19 mouse cellular contexts compared by ENCODE assay signal in the genomic region with DNA sequence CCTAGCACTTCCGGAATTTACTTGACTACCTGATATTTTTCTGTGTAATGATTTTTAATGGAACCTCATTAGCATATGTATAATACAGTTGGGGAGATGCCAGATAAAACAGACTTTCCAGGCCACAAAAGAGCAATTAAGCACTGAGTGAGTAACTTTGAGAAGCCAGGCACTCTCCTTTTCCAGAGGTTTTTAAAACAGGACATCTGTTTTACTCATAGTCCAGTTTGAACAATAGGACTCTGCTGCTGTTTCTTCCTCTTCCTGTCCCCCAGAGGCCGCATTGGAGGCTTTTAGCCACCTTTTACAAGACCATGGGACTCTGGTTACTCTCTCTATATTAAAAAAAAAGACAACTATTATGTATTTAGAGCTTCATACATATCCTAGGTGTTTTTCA.
A peak's percentile ranks its signal among the peaks of the same experiment; 100 is the strongest.
DNase-seq lines count a peak whose midpoint lies in the region; ATAC-seq and TF ChIP-seq lines count a peak whose summit lies in the region.
"Had no signal": no experiment of that assay in that cellular context is flagged by ENCODE, and none has a peak within 500 bp of the region (broad histone marks: within the 10 kb centered on the region; RNA-seq: fewer than 3 reads in every experiment).

No protein-coding gene starts in this region.

- no peak overlapping the region for H3K27ac ChIP-seq in heart, embryonic 12.5 days (ENCODE audit: poor library complexity, severe bottlenecking)
- H3K27ac ChIP-seq in limb, embryonic 14.5 days (replicated peaks; ENCODE audit: low read depth, low read length), result no peak overlapping the region
- H3K27ac ChIP-seq in limb, embryonic 10.5 days, result no peak overlapping the region
- H3K27ac ChIP-seq in heart, embryonic 16.5 days (ENCODE audit: low read length), result peak overlapping the region; percentile 24; the same call in 1 of the 2 replicates
- H3K27ac ChIP-seq: forebrain, embryonic 10.5 days; hindbrain, embryonic 15.5 days; midbrain, embryonic 10.5 days; stomach, embryonic 15.5 days had no signal

- 60% methylated on average over 2 of the region's 2 CpGs for WGBS in heart, embryonic 12.5 days
- 56% methylated on average over 2 of the region's 2 CpGs for whole genome bisulfite sequencing in limb, embryonic 14.5 days
- WGBS in limb, embryonic 10.5 days, result 79% methylated on average over 2 of the region's 2 CpGs
- WGBS in heart, embryonic 16.5 days, result 49% methylated on average over 2 of the region's 2 CpGs

- peak; percentile 65 for DNase-seq in heart, adult 8-10 months (ENCODE audit: low spot score)
- peak; percentile 7 for DNase-seq in limb, embryonic 14.5 days (ENCODE audit: low spot score)
- DNase-seq in limb, embryonic 10.5 days (ENCODE audit: low spot score), result no peak
- no peak for DNase-seq in cerebellum, adult 18-20 months
- no peak for DNase-seq in B cell, adult 2 months
- DNase-seq: adrenal gland, postnatal 36 days; cerebellum, adult 11 months; lung, postnatal 10 days; thymus, adult 2 months; thymus, postnatal 4 days had no signal

- no peaks in the 10 kb centered on the region for H3K27me3 ChIP-seq in heart, embryonic 12.5 days (replicated peaks)
- H3K27me3 ChIP-seq in limb, embryonic 14.5 days (ENCODE audit: control insufficient read depth, insufficient read depth, low read length), result no peaks in the 10 kb centered on the region
- H3K27me3 ChIP-seq in limb, embryonic 10.5 days (ENCODE audit: low read depth, poor library complexity, severe bottlenecking), result no peaks in the 10 kb centered on the region
- no peaks in the 10 kb centered on the region for H3K27me3 ChIP-seq in heart, embryonic 16.5 days (ENCODE audit: control insufficient read depth, insufficient read depth, low read length)
- H3K27me3 ChIP-seq: hindbrain, embryonic 15.5 days; stomach, embryonic 15.5 days had no signal

- H3K4me1 ChIP-seq in heart, embryonic 12.5 days (replicated peaks), result no peaks in the 10 kb centered on the region
- H3K4me1 ChIP-seq in limb, embryonic 14.5 days (ENCODE audit: control insufficient read depth, insufficient read depth, low read length), result no peaks in the 10 kb centered on the region
- no peaks in the 10 kb centered on the region for H3K4me1 ChIP-seq in limb, embryonic 10.5 days
- H3K4me1 ChIP-seq in heart, embryonic 16.5 days (ENCODE audit: control insufficient read depth, insufficient read depth, low read length), result no peaks in the 10 kb centered on the region
- H3K4me1 ChIP-seq: forebrain, embryonic 10.5 days; hindbrain, embryonic 15.5 days; midbrain, embryonic 10.5 days; stomach, embryonic 15.5 days had no signal

- no peak overlapping the region for H3K4me3 ChIP-seq in heart, embryonic 12.5 days
- H3K4me3 ChIP-seq in limb, embryonic 14.5 days (replicated peaks; ENCODE audit: low read length), result no peak overlapping the region
- H3K4me3 ChIP-seq in limb, embryonic 10.5 days, result no peak overlapping the region
- H3K4me3 ChIP-seq in heart, embryonic 16.5 days (ENCODE audit: low read length), result no peak overlapping the region
- H3K4me3 ChIP-seq: forebrain, embryonic 10.5 days; hindbrain, embryonic 15.5 days; midbrain, embryonic 10.5 days; myocyte; stomach, embryonic 15.5 days had no signal

- no peak for ATAC-seq in heart, embryonic 12.5 days (ENCODE audit: insufficient number of reproducible peaks, low FRiP score)
- ATAC-seq in limb, embryonic 14.5 days (ENCODE audit: low FRiP score, low read depth), result no peak
- no peak for ATAC-seq in heart, embryonic 16.5 days (replicated peaks; ENCODE audit: extremely low read depth, insufficient read depth, low FRiP score)
- ATAC-seq: midbrain, embryonic 16.5 days had no signal

- H3K4me2 ChIP-seq in heart, embryonic 12.5 days, result no peak overlapping the region
- no peak overlapping the region for H3K4me2 ChIP-seq in limb, embryonic 14.5 days (replicated peaks; ENCODE audit: low read depth, low read length, severe bottlenecking)
- H3K4me2 ChIP-seq in heart, embryonic 16.5 days (ENCODE audit: low read depth, low read length), result no peak overlapping the region
- H3K4me2 ChIP-seq: hindbrain, embryonic 15.5 days; liver, embryonic 11.5 days; stomach, embryonic 15.5 days had no signal

- H3K9ac ChIP-seq in heart, embryonic 12.5 days, result no peak overlapping the region
- no peak overlapping the region for H3K9ac ChIP-seq in limb, embryonic 14.5 days (ENCODE audit: low read depth, low read length, severe bottlenecking)
- no peak overlapping the region for H3K9ac ChIP-seq in heart, embryonic 16.5 days (ENCODE audit: low read length)
- H3K9ac ChIP-seq: hindbrain, embryonic 15.5 days; stomach, embryonic 15.5 days had no signal

- H3K36me3 ChIP-seq in heart, embryonic 12.5 days, result no peaks in the 10 kb centered on the region
- H3K36me3 ChIP-seq in limb, embryonic 14.5 days (ENCODE audit: control insufficient read depth, insufficient read depth, low read length), result no peaks in the 10 kb centered on the region
- H3K36me3 ChIP-seq in limb, embryonic 10.5 days, result no peaks in the 10 kb centered on the region
- no peaks in the 10 kb centered on the region for H3K36me3 ChIP-seq in heart, embryonic 16.5 days (ENCODE audit: control insufficient read depth, insufficient read depth)
- H3K36me3 ChIP-seq: forebrain, embryonic 10.5 days; hindbrain, embryonic 15.5 days; midbrain, embryonic 10.5 days; stomach, embryonic 15.5 days had no signal

- no peak for TF ChIP-seq POLR2A in limb, embryonic 14.5 days (IDR thresholded peaks at IDR 0.05; ENCODE audit: borderline replicate concordance, extremely low read depth, insufficient read depth, insufficient read length)

- no peaks in the 10 kb centered on the region for H3K9me3 ChIP-seq in heart, embryonic 12.5 days (replicated peaks)
- no peaks in the 10 kb centered on the region for H3K9me3 ChIP-seq in limb, embryonic 14.5 days (ENCODE audit: control insufficient read depth, low read length)
- no peaks in the 10 kb centered on the region for H3K9me3 ChIP-seq in limb, embryonic 10.5 days (replicated peaks)
- H3K9me3 ChIP-seq in heart, embryonic 16.5 days (replicated peaks; ENCODE audit: control insufficient read depth, low read length), result no peaks in the 10 kb centered on the region
- H3K9me3 ChIP-seq: forebrain, embryonic 10.5 days; hindbrain, embryonic 15.5 days; midbrain, embryonic 10.5 days; stomach, embryonic 15.5 days had no signal

Comparison
In these comparisons a context has a peak if more than half of its experiments do, and no peak if none do; other contexts are left out.
1. DNase-seq: peak in heart, adult 8-10 months (single experiment) and limb, embryonic 14.5 days (single experiment); none in limb, embryonic 10.5 days (single experiment), cerebellum, adult 18-20 months (0 of 2) and B cell, adult 2 months (0 of 2).